Mouse (Mus musculus) T-cell, adult 2 months (primary cell): ENCODE data around the gene Rarres2.
"Not testable (repeated sequence)": the region's sequence is repeated elsewhere in the genome, so short reads cannot be mapped to it uniquely, and the experiment has no call there.

Experiments used
- DNase-seq: peaks from one replicate; pipeline ENCODE4 v3.0.0; 2022; ENCODE audit warnings: low spot score

Rarres2 gene

GRCm38 (mm10) chr6:48540721-48541120 lies 31.9 kb downstream of the Rarres2 start:
- no peak for DNase-seq

GRCm38 (mm10) chr6:48539860-48540259 lies 32.7 kb downstream of the Rarres2 start:
- no peak for DNase-seq

GRCm38 (mm10) chr6:48538841-48539737 lies 33.5 kb downstream of the Rarres2 start:
- peak; percentile 73 for DNase-seq

- DNase-seq = no peak
Observed at GRCm38 (mm10) chr6:48537105-48537954, 35.3 kb downstream of the Rarres2 start, which contains the start of gene Atp6v0e2. TSS of gene Atp6v0e2 (plus strand) at chr6:48537615.

- no peak for DNase-seq
Observed at GRCm38 (mm10) chr6:48536091-48536490, 36.5 kb downstream of the Rarres2 start.

- no peak for DNase-seq
Observed at GRCm38 (mm10) chr6:48534913-48535312, 37.7 kb downstream of the Rarres2 start.

GRCm38 (mm10) chr6:48533475-48533874 lies 39.1 kb downstream of the Rarres2 start:
- no peak for DNase-seq

- DNase-seq = no peak
Observed at GRCm38 (mm10) chr6:48530862-48531261, 41.7 kb downstream of the Rarres2 start.

GRCm38 (mm10) chr6:48529871-48530440 lies 42.6 kb downstream of the Rarres2 start:
- no peak for DNase-seq

GRCm38 (mm10) chr6:48529261-48529660 lies 43.3 kb downstream of the Rarres2 start:
- DNase-seq = no peak

- DNase-seq = no peak
Observed at GRCm38 (mm10) chr6:48527901-48528300, 44.7 kb downstream of the Rarres2 start.

- DNase-seq = not testable (repeated sequence)
Observed at GRCm38 (mm10) chr6:48524882-48525281, 47.7 kb downstream of the Rarres2 start.
